Mouse (Mus musculus): Measurements from ENCODE around the gene Pxylp1. TPM values are rescaled to one million over a fixed set of nuclear protein-coding genes. Genes with fewer than 3 reads are reported as not detected.
A peak's percentile ranks its signal among the peaks of the same experiment; 100 is the strongest.

Gene Pxylp1
- total RNA-seq, 1 experiment = 3.6 TPM

- H3K36me3 ChIP-seq (ENCODE audit: control insufficient read depth, insufficient read depth, low read length, poor library complexity, severe bottlenecking) = no peaks in the 10 kb centered on the region
- no peak overlapping the region for H3K4me3 ChIP-seq (ENCODE audit: insufficient read depth in 1 of 2, low read depth in 1 of 2, low read length in 2 of 2, poor library complexity in 1 of 2, severe bottlenecking in 1 of 2)
- in situ Hi-C loops (cut with MboI; ENCODE audit: low sequenced_read_pairs in 2 of 2, unreplicated experiment in 2 of 2) = no loop called here
- H3K27ac ChIP-seq (ENCODE audit: insufficient read depth, low read depth, low read length, poor library complexity, severe bottlenecking) = no peak overlapping the region
- H3K4me1 ChIP-seq (ENCODE audit: control insufficient read depth in 2 of 2, insufficient read depth in 2 of 2, low read length in 2 of 2, poor library complexity in 1 of 2) = peaks cover 7 to 27% of the 10 kb centered on the region in 2 experiments
- no peaks in the 10 kb centered on the region for H3K9me3 ChIP-seq (ENCODE audit: control insufficient read depth, insufficient read depth, low read depth, low read length)
- no peak overlapping the region for H3K9ac ChIP-seq (ENCODE audit: insufficient read depth, low read depth, low read length, poor library complexity, severe bottlenecking)
- TF ChIP-seq ZC3H11A (IDR thresholded peaks at IDR 0.05; ENCODE audit: borderline replicate concordance, low read depth, low read length) (peak; percentile 47; the same call in 1 of the 2 replicates), ZNF384 (IDR thresholded peaks at IDR 0.05; ENCODE audit: low read depth, low read length) (no peak), CHD2 (IDR thresholded peaks at IDR 0.05; ENCODE audit: low read depth, low read length) (no peak)
- DNase-seq (ENCODE audit: low read depth, low spot score) = peak; percentile 59
Observed at GRCm38 (mm10) chr9:96829682-96830081, 62.8 kb downstream of the Pxylp1 start.

GRCm38 (mm10) chr9:96828071-96828470, 64.4 kb downstream of the Pxylp1 start:
- in situ Hi-C loops (cut with MboI; ENCODE audit: low sequenced_read_pairs in 2 of 2, unreplicated experiment in 2 of 2) = no loop called here
- Histone ChIP-seq H3K9me3 (ENCODE audit: control insufficient read depth, insufficient read depth, low read depth, low read length) (no peaks in the 10 kb centered on the region), H3K9ac (ENCODE audit: insufficient read depth, low read depth, low read length, poor library complexity, severe bottlenecking) (no peak overlapping the region), H3K4me1 (ENCODE audit: control insufficient read depth in 2 of 2, insufficient read depth in 2 of 2, low read length in 2 of 2, poor library complexity in 1 of 2) (peaks cover 7 to 28% of the 10 kb centered on the region in 2 experiments), H3K27ac (ENCODE audit: insufficient read depth, low read depth, low read length, poor library complexity, severe bottlenecking) (no peak overlapping the region), H3K36me3 (ENCODE audit: control insufficient read depth, insufficient read depth, low read length, poor library complexity, severe bottlenecking) (no peaks in the 10 kb centered on the region), H3K4me3 (ENCODE audit: insufficient read depth in 1 of 2, low read depth in 1 of 2, low read length in 2 of 2, poor library complexity in 1 of 2, severe bottlenecking in 1 of 2) (no peak overlapping the region)
- TF ChIP-seq HCFC1 (IDR thresholded peaks at IDR 0.05; ENCODE audit: borderline replicate concordance, insufficient read depth, low read length) (no peak), ZC3H11A (IDR thresholded peaks at IDR 0.05; ENCODE audit: borderline replicate concordance, low read depth, low read length) (no peak), CHD2 (IDR thresholded peaks at IDR 0.05; ENCODE audit: low read depth, low read length) (no peak), MAFK (IDR thresholded peaks at IDR 0.05; ENCODE audit: insufficient read depth, low read depth, low read length) (no peak), ZNF384 (IDR thresholded peaks at IDR 0.05; ENCODE audit: low read depth, low read length) (no peak)
- no peak for DNase-seq (ENCODE audit: low read depth, low spot score)

- peaks cover 5 to 24% of the 10 kb centered on the region in 2 experiments; a peak in 2 of 4 replicates for H3K4me1 ChIP-seq (ENCODE audit: control insufficient read depth in 2 of 2, insufficient read depth in 2 of 2, low read length in 2 of 2, poor library complexity in 1 of 2)
- no peak overlapping the region for H3K4me3 ChIP-seq (ENCODE audit: insufficient read depth in 1 of 2, low read depth in 1 of 2, low read length in 2 of 2, poor library complexity in 1 of 2, severe bottlenecking in 1 of 2)
- DNase-seq (ENCODE audit: low read depth, low spot score) = no peak
Observed at GRCm38 (mm10) chr9:96827002-96827785, 65.3 kb downstream of the Pxylp1 start.

GRCm38 (mm10) chr9:96824857-96825256, 67.6 kb downstream of the Pxylp1 start:
- Histone ChIP-seq H3K4me1 (ENCODE audit: control insufficient read depth in 2 of 2, insufficient read depth in 2 of 2, low read length in 2 of 2, poor library complexity in 1 of 2) (peaks cover 5 to 24% of the 10 kb centered on the region in 2 experiments; a peak in 2 of 4 replicates), H3K36me3 (ENCODE audit: control insufficient read depth, insufficient read depth, low read length, poor library complexity, severe bottlenecking) (no peaks in the 10 kb centered on the region)
- in situ Hi-C loops (cut with MboI; ENCODE audit: low sequenced_read_pairs in 2 of 2, unreplicated experiment in 2 of 2) = no loop called here

More at GRCm38 (mm10) chr9:96827002-96827785, 65.3 kb downstream of the Pxylp1 start:
- Histone ChIP-seq H3K9me3 (ENCODE audit: control insufficient read depth, insufficient read depth, low read depth, low read length) (no peaks in the 10 kb centered on the region), H3K36me3 (ENCODE audit: control insufficient read depth, insufficient read depth, low read length, poor library complexity, severe bottlenecking) (no peaks in the 10 kb centered on the region), H3K27ac (ENCODE audit: insufficient read depth, low read depth, low read length, poor library complexity, severe bottlenecking) (no peak overlapping the region), H3K9ac (ENCODE audit: insufficient read depth, low read depth, low read length, poor library complexity, severe bottlenecking) (no peak overlapping the region)
- no peak for TF ChIP-seq ZNF384 (IDR thresholded peaks at IDR 0.05; ENCODE audit: low read depth, low read length)
- in situ Hi-C loops (cut with MboI; ENCODE audit: low sequenced_read_pairs in 2 of 2, unreplicated experiment in 2 of 2) = no loop called here

More at GRCm38 (mm10) chr9:96824857-96825256, 67.6 kb downstream of the Pxylp1 start:
- Histone ChIP-seq H3K27ac (ENCODE audit: insufficient read depth, low read depth, low read length, poor library complexity, severe bottlenecking) (no peak overlapping the region), H3K9ac (ENCODE audit: insufficient read depth, low read depth, low read length, poor library complexity, severe bottlenecking) (no peak overlapping the region), H3K9me3 (ENCODE audit: control insufficient read depth, insufficient read depth, low read depth, low read length) (no peaks in the 10 kb centered on the region), H3K4me3 (ENCODE audit: insufficient read depth in 1 of 2, low read depth in 1 of 2, low read length in 2 of 2, poor library complexity in 1 of 2, severe bottlenecking in 1 of 2) (peak overlapping the region; percentile 0 to 23; a peak in 2 of 4 replicates)
- TF ChIP-seq ZNF384 (IDR thresholded peaks at IDR 0.05; ENCODE audit: low read depth, low read length) (no peak), MAFK (IDR thresholded peaks at IDR 0.05; ENCODE audit: insufficient read depth, low read depth, low read length) (no peak), CHD2 (IDR thresholded peaks at IDR 0.05; ENCODE audit: low read depth, low read length) (no peak), HCFC1 (IDR thresholded peaks at IDR 0.05; ENCODE audit: borderline replicate concordance, insufficient read depth, low read length) (no peak), ZC3H11A (IDR thresholded peaks at IDR 0.05; ENCODE audit: borderline replicate concordance, low read depth, low read length) (no peak)
- DNase-seq (ENCODE audit: low read depth, low spot score) = no peak

Measured in ES-E14 (cell line).